Mouse (Mus musculus): Measurements from ENCODE around the gene Tprn. TPM values are rescaled to one million over a fixed set of nuclear protein-coding genes. Genes with fewer than 3 reads are reported as not detected.

The Tprn gene
- polyA plus RNA-seq, 1 experiment from 2014 or later: 5.3 TPM

DNA sequence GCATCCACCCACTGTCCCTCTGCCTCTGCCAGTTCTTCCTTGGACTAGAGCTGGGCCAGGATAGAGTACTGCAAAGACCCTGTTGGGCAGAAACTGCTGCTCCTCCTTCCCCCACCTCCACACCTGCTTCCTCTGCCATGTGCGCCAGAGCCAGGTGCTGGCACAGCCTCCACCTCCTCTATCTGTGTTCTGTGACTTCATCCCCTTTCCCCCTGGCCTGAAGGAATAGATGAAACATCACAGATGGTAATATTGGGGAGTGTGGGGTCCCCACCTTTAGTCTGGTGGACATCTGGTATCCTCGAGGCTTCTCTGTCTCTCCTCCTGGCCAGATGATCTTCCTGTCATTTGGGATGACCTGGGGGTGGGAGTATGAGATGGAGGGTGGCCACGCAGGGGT is 41.0 kb downstream of the Tprn start:
- no peak for DNase-seq

DNA sequence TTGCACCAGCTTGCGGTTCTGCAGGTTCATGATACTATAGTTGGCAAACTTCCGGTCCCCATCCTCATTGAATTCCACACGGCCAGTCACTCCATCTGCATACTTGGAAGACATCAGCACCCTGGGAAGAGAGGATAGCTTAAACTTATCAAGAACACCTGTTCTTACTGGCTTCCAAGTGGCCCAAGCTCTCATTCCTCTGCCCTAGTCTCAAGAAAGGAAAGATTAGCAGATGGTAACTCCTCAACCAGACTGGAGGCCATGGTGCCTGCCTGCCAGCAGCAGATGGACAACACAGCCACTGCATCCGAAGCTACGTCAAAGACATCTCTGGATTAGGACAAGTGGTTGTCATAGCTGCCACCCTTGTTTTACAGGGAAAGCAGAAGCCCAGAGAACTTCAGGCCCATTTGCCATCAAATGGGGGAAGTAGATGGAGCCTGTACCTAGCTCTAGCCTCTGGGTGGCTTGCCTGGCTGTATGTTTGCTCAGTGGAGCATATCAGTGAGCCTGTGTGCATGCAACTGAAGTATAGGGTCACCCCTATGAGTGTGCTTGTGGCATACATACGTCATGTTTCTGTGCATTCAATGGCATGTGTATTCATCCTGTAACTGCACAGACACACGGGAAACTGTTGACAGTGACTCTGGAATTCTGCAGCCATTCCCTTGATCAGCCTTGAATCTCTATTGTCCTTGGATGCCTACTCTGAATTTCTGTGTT is 41.7 kb downstream of the Tprn start:
- H3K27me3 ChIP-seq (ENCODE audit: insufficient read depth, low read length): peaks cover 32% of the 10 kb centered on the region
- H3K4me3 ChIP-seq (ENCODE audit: low read depth, low read length): no peak overlapping the region
- H3K36me3 ChIP-seq (replicated peaks; ENCODE audit: insufficient read depth, low read length): no peaks in the 10 kb centered on the region
- no peak for TF ChIP-seq CTCF (IDR thresholded peaks at IDR 0.05; ENCODE audit: low read depth)
- TF ChIP-seq EP300 (IDR thresholded peaks at IDR 0.05; ENCODE audit: low read depth): no peak
- no peak overlapping the region for H3K27ac ChIP-seq (ENCODE audit: low read depth)
- ATAC-seq (no peak), DNase-seq (no peak)
- no peak overlapping the region for H3K4me2 ChIP-seq (ENCODE audit: low read depth, low read length)
- no peaks in the 10 kb centered on the region for H3K9me3 ChIP-seq (ENCODE audit: low read length)
- WGBS (ENCODE audit: insufficient replicate concordance): 56% methylated on average over 7 of the region's 7 CpGs
- H3K4me1 ChIP-seq (ENCODE audit: insufficient read depth): no peaks in the 10 kb centered on the region; the same call in 1 of the 2 replicates
- H3K9ac ChIP-seq (replicated peaks): no peak overlapping the region

More for the DNA sequence above, 41.0 kb downstream of the Tprn start:
- no peak for TF ChIP-seq EP300 (IDR thresholded peaks at IDR 0.05; ENCODE audit: low read depth)
- no peak for TF ChIP-seq CTCF (IDR thresholded peaks at IDR 0.05; ENCODE audit: low read depth)
- Histone ChIP-seq H3K9me3 (ENCODE audit: low read length) (no peaks in the 10 kb centered on the region), H3K4me1 (ENCODE audit: insufficient read depth) (no peaks in the 10 kb centered on the region; the same call in 1 of the 2 replicates), H3K36me3 (replicated peaks; ENCODE audit: insufficient read depth, low read length) (no peaks in the 10 kb centered on the region), H3K4me2 (ENCODE audit: low read depth, low read length) (no peak overlapping the region), H3K4me3 (ENCODE audit: low read depth, low read length) (no peak overlapping the region), H3K9ac (replicated peaks) (no peak overlapping the region), H3K27me3 (ENCODE audit: insufficient read depth, low read length) (peaks cover 26% of the 10 kb centered on the region), H3K27ac (ENCODE audit: low read depth) (no peak overlapping the region)
- WGBS (ENCODE audit: insufficient replicate concordance): 60% methylated on average over 3 of the region's 3 CpGs
- no peak for ATAC-seq

DNA sequence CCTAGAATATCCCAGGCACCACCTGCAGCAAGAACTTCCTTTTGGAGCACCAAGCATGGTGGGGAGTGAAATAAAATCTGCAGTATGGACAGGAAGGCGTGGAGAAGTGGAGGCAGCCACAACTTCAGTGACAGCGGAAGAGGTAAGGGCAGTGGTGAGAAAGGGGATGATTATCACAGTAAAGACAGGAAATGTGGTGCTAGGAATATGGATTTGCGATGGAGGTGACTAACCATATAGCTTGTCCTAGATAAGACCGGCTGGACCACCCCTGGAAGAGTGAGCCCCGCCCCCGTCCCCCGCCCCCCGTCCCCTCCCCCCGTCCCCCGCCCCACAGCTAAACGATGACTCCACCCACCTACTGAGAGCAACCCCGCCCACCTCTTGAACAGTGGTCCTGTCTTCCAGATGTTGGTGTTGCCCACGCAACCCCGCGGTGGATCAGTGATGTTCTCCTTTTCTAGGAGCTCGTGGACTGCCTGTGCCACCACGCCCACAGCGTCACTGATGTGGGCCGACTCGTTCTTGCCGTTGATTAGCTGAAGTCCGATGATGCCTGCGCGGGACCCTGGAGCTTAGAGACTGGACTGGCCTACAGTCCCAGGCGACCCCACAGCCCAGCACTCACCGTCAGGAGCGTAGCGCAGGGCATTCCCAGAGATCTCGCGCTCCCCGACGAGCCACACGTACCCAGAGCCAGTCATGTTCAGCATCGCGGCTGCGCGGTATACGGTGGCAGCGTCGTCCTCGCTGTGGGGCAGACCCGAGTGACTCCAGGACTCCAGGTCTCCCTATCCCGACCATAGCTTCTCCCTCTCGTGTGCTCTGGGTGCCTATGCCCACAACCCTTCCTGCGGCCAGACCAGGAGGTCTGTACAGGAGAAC is 42.5 kb downstream of the Tprn start:
- 2% methylated on average over 44 of the region's 45 CpGs for WGBS (ENCODE audit: insufficient replicate concordance)

GRCm38 (mm10) chr2:25305587-25306359 is 43.4 kb downstream of the Tprn start:
- H3K4me1 ChIP-seq (ENCODE audit: insufficient read depth): no peaks in the 10 kb centered on the region; the same call in 1 of the 2 replicates
- H3K4me2 ChIP-seq (ENCODE audit: low read depth, low read length): no peak overlapping the region
- H3K4me3 ChIP-seq (ENCODE audit: low read depth, low read length): no peak overlapping the region
- WGBS (ENCODE audit: insufficient replicate concordance): 45% methylated on average over 14 of the region's 14 CpGs
- no peaks in the 10 kb centered on the region for H3K9me3 ChIP-seq (ENCODE audit: low read length)
- H3K27me3 ChIP-seq (ENCODE audit: insufficient read depth, low read length): peaks cover 44% of the 10 kb centered on the region
- no peak for TF ChIP-seq EP300 (IDR thresholded peaks at IDR 0.05; ENCODE audit: low read depth)
- no peak for TF ChIP-seq CTCF (IDR thresholded peaks at IDR 0.05; ENCODE audit: low read depth)
- DNase-seq (no peak), ATAC-seq (no peak)
- no peak overlapping the region for H3K9ac ChIP-seq (replicated peaks)
- no peak overlapping the region for H3K27ac ChIP-seq (ENCODE audit: low read depth)
- H3K36me3 ChIP-seq (replicated peaks; ENCODE audit: insufficient read depth, low read length): no peaks in the 10 kb centered on the region

More for the DNA sequence above, 42.5 kb downstream of the Tprn start:
- Histone ChIP-seq H3K36me3 (replicated peaks; ENCODE audit: insufficient read depth, low read length) (no peaks in the 10 kb centered on the region), H3K4me1 (ENCODE audit: insufficient read depth) (no peaks in the 10 kb centered on the region; the same call in 1 of the 2 replicates), H3K4me2 (ENCODE audit: low read depth, low read length) (peak overlapping the region; percentile 51), H3K9ac (replicated peaks) (no peak overlapping the region), H3K4me3 (ENCODE audit: low read depth, low read length) (peak overlapping the region; percentile 13), H3K9me3 (ENCODE audit: low read length) (no peaks in the 10 kb centered on the region), H3K27ac (ENCODE audit: low read depth) (no peak overlapping the region), H3K27me3 (ENCODE audit: insufficient read depth, low read length) (peaks cover 35% of the 10 kb centered on the region)
- ATAC-seq: no peak
- DNase-seq: no peak
- no peak for TF ChIP-seq EP300 (IDR thresholded peaks at IDR 0.05; ENCODE audit: low read depth)
- no peak for TF ChIP-seq CTCF (IDR thresholded peaks at IDR 0.05; ENCODE audit: low read depth)

DNA sequence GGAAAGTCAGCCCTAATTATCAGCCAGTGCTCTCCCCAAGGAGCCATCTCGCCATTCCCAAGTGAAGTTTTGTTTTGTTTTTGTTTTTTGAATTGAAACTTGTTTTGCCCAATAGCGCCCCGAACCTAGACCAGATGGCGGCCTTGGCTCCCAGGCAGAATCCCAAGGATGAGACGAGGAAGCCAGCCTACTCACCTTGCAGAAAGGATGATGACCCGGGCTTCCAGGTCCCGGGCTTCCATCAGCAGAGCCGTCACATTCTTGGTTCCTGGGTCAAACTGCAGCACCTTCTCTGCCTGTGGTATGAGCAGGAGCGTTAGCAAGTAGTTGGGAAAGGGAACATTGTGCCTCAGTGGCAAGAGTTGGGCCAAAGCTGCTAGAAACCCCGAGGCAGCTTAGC is 47.8 kb downstream of the Tprn start:
- ATAC-seq: no peak
- Histone ChIP-seq H3K4me3 (ENCODE audit: low read depth, low read length) (no peak overlapping the region), H3K9me3 (ENCODE audit: low read length) (no peaks in the 10 kb centered on the region), H3K4me1 (ENCODE audit: insufficient read depth) (no peaks in the 10 kb centered on the region; the same call in 1 of the 2 replicates), H3K27me3 (ENCODE audit: insufficient read depth, low read length) (peaks cover 58% of the 10 kb centered on the region), H3K9ac (replicated peaks) (no peak overlapping the region), H3K4me2 (ENCODE audit: low read depth, low read length) (no peak overlapping the region), H3K36me3 (replicated peaks; ENCODE audit: insufficient read depth, low read length) (no peaks in the 10 kb centered on the region), H3K27ac (ENCODE audit: low read depth) (no peak overlapping the region)
- no peak for DNase-seq
- WGBS (ENCODE audit: insufficient replicate concordance): 45% methylated on average over 10 of the region's 10 CpGs
- TF ChIP-seq CTCF (IDR thresholded peaks at IDR 0.05; ENCODE audit: low read depth) (no peak), EP300 (IDR thresholded peaks at IDR 0.05; ENCODE audit: low read depth) (no peak)
